In genomic region chr14:52018248-52019050, GRCm38 (mm10) we compare ENCODE assay signal across 7 mouse cellular contexts. TPM values are rescaled to one million over a fixed set of nuclear protein-coding genes. Genes with fewer than 3 reads are reported as not detected.
DNase-seq lines count a peak whose midpoint lies in the region; ATAC-seq and TF ChIP-seq lines count a peak whose summit lies in the region.

No protein-coding gene starts in this region.

- no peaks in the 10 kb centered on the region for H3K9me3 ChIP-seq in lung, postnatal 0 days (ENCODE audit: low read length)
- H3K9me3 ChIP-seq in embryonic facial prominence, embryonic 14.5 days (ENCODE audit: control insufficient read depth, low read length): no peaks in the 10 kb centered on the region
- no peaks in the 10 kb centered on the region for H3K9me3 ChIP-seq in intestine, postnatal 0 days (ENCODE audit: control insufficient read depth)
- no peaks in the 10 kb centered on the region for H3K9me3 ChIP-seq in stomach, embryonic 14.5 days (ENCODE audit: control insufficient read depth, low read depth, low read length)

- H3K27me3 ChIP-seq in lung, postnatal 0 days (replicated peaks; ENCODE audit: insufficient read depth, low read length): no peaks in the 10 kb centered on the region
- no peaks in the 10 kb centered on the region for H3K27me3 ChIP-seq in embryonic facial prominence, embryonic 14.5 days (replicated peaks; ENCODE audit: control insufficient read depth, insufficient read depth, low read length)
- H3K27me3 ChIP-seq in intestine, postnatal 0 days (replicated peaks; ENCODE audit: control insufficient read depth, insufficient read depth, low read length): no peaks in the 10 kb centered on the region
- H3K27me3 ChIP-seq in stomach, embryonic 14.5 days (ENCODE audit: control insufficient read depth, insufficient read depth, low read length): no peaks in the 10 kb centered on the region

- WGBS in lung, postnatal 0 days: 80% methylated on average over 15 of the region's 15 CpGs
- 87% methylated on average over 15 of the region's 15 CpGs for WGBS in embryonic facial prominence, embryonic 14.5 days
- WGBS in intestine, postnatal 0 days: 66% methylated on average over 15 of the region's 15 CpGs
- WGBS in stomach, embryonic 14.5 days: 85% methylated on average over 15 of the region's 15 CpGs

- DNase-seq in lung, postnatal 0 days (ENCODE audit: low spot score): no peak
- no peak for DNase-seq in lung, postnatal 10 days
- DNase-seq in embryonic facial prominence, embryonic 14.5 days (ENCODE audit: low spot score): no peak
- DNase-seq in gastrocnemius, adult 18-20 months (ENCODE audit: low spot score): no peak
- DNase-seq in ovary, postnatal 10 days (ENCODE audit: low spot score): no peak

- no peaks in the 10 kb centered on the region for H3K36me3 ChIP-seq in lung, postnatal 0 days (ENCODE audit: insufficient read depth, low read length)
- no peaks in the 10 kb centered on the region for H3K36me3 ChIP-seq in embryonic facial prominence, embryonic 14.5 days (ENCODE audit: control insufficient read depth, insufficient read depth, low read length)
- H3K36me3 ChIP-seq in intestine, postnatal 0 days (ENCODE audit: control insufficient read depth, insufficient read depth): no peaks in the 10 kb centered on the region
- no peaks in the 10 kb centered on the region for H3K36me3 ChIP-seq in stomach, embryonic 14.5 days (ENCODE audit: control insufficient read depth, insufficient read depth, low read length)

- TF ChIP-seq EP300 in lung, postnatal 0 days (IDR thresholded peaks at IDR 0.05): no peak

- no peaks in the 10 kb centered on the region; the same call in 1 of the 2 replicates for H3K4me1 ChIP-seq in lung, postnatal 0 days (ENCODE audit: insufficient read depth, low read depth, low read length)
- H3K4me1 ChIP-seq in embryonic facial prominence, embryonic 14.5 days (ENCODE audit: control insufficient read depth, insufficient read depth, low read length): peaks cover 24% of the 10 kb centered on the region; the same call in 1 of the 2 replicates
- H3K4me1 ChIP-seq in intestine, postnatal 0 days (replicated peaks; ENCODE audit: control insufficient read depth, insufficient read depth, low read length): peaks cover 20% of the 10 kb centered on the region; the same call in 1 of the 2 replicates
- peaks cover 36% of the 10 kb centered on the region for H3K4me1 ChIP-seq in stomach, embryonic 14.5 days (ENCODE audit: control insufficient read depth, insufficient read depth, low read length)

- H3K27ac ChIP-seq in lung, postnatal 0 days (ENCODE audit: low read length): peak overlapping the region; percentile 99; the same call in 1 of the 2 replicates
- H3K27ac ChIP-seq in embryonic facial prominence, embryonic 14.5 days (replicated peaks; ENCODE audit: low read depth, low read length): peak overlapping the region; percentile 100
- peak overlapping the region; percentile 98 for H3K27ac ChIP-seq in intestine, postnatal 0 days (ENCODE audit: low read depth, low read length)
- H3K27ac ChIP-seq in stomach, embryonic 14.5 days (ENCODE audit: low read length): peak overlapping the region; percentile 100; the same call in 1 of the 2 replicates

- H3K9ac ChIP-seq in lung, postnatal 0 days (replicated peaks; ENCODE audit: low read depth): no peak overlapping the region
- peak overlapping the region; percentile 97 for H3K9ac ChIP-seq in embryonic facial prominence, embryonic 14.5 days (ENCODE audit: low read depth, low read length)
- peak overlapping the region; percentile 82 for H3K9ac ChIP-seq in intestine, postnatal 0 days (ENCODE audit: low read depth, low read length)
- peak overlapping the region; percentile 83; the same call in 1 of the 2 replicates for H3K9ac ChIP-seq in stomach, embryonic 14.5 days (replicated peaks; ENCODE audit: low read depth, low read length)

- H3K4me3 ChIP-seq in lung, postnatal 0 days (ENCODE audit: low read depth, low read length): no peak overlapping the region
- H3K4me3 ChIP-seq in embryonic facial prominence, embryonic 14.5 days (ENCODE audit: low read depth, low read length): peak overlapping the region; percentile 72
- H3K4me3 ChIP-seq in intestine, postnatal 0 days (ENCODE audit: low read depth, low read length): peak overlapping the region; percentile 68
- peak overlapping the region; percentile 55 for H3K4me3 ChIP-seq in stomach, embryonic 14.5 days (ENCODE audit: low read depth, low read length)

- peak; percentile 20 for TF ChIP-seq CTCF in lung, postnatal 0 days (IDR thresholded peaks at IDR 0.05)
- TF ChIP-seq CTCF in intestine, postnatal 0 days (IDR thresholded peaks at IDR 0.05; ENCODE audit: low read depth): no peak

- H3K4me2 ChIP-seq in lung, postnatal 0 days (replicated peaks; ENCODE audit: low read depth, low read length): peak overlapping the region; percentile 82; the same call in 1 of the 2 replicates
- H3K4me2 ChIP-seq in embryonic facial prominence, embryonic 14.5 days (ENCODE audit: low read depth, low read length): peak overlapping the region; percentile 67
- peak overlapping the region; percentile 86 for H3K4me2 ChIP-seq in intestine, postnatal 0 days (replicated peaks; ENCODE audit: low read depth)
- H3K4me2 ChIP-seq in stomach, embryonic 14.5 days (replicated peaks; ENCODE audit: low read depth, low read length): peak overlapping the region; percentile 66

- no peak for ATAC-seq in lung, postnatal 0 days
- ATAC-seq in embryonic facial prominence, embryonic 14.5 days (ENCODE audit: low read depth): no peak
- ATAC-seq in intestine, postnatal 0 days: no peak
- ATAC-seq in stomach, embryonic 14.5 days (ENCODE audit: insufficient number of reproducible peaks, insufficient read depth, low FRiP score, low read depth): no peak

RNA-seq across cellular contexts. Expression of gene Zfp219, which starts 2.1 kb away (rescaled TPM):
- polyA plus RNA-seq in lung, postnatal 0 days (2015; fragmentation: Nextera tagmentation; extraction: Ambion mirVana): 23.0 and 24.1 TPM in 2 replicates
- polyA plus RNA-seq in embryonic facial prominence, embryonic 14.5 days (2014; fragmentation: Nextera tagmentation; extraction: Ambion mirVana): 21.4 and 25.2 TPM in 2 replicates
- 11.9 and 12.5 TPM in 2 replicates for polyA plus RNA-seq in intestine, postnatal 0 days (2015; fragmentation: Nextera tagmentation; extraction: Ambion mirVana)
- 30.8 and 32.8 TPM in 2 replicates for polyA plus RNA-seq in stomach, embryonic 14.5 days (2014; fragmentation: Nextera tagmentation; extraction: Ambion mirVana)
- 10 to 100 TPM; 11.1 to 14.4 TPM for total RNA-seq in gastrocnemius, adult 18-20 months (2021)

RNA-seq across cellular contexts. Expression of gene Tmem253, which starts 3.0 kb away (rescaled TPM):
- polyA plus RNA-seq in lung, postnatal 0 days (2015; fragmentation: Nextera tagmentation; extraction: Ambion mirVana): 0.66 and 0.96 TPM in 2 replicates
- polyA plus RNA-seq in embryonic facial prominence, embryonic 14.5 days (2014; fragmentation: Nextera tagmentation; extraction: Ambion mirVana): 0.64 and 0.82 TPM in 2 replicates
- 221 and 224 TPM in 2 replicates for polyA plus RNA-seq in intestine, postnatal 0 days (2015; fragmentation: Nextera tagmentation; extraction: Ambion mirVana)
- 0.62 and 2.0 TPM in 2 replicates for polyA plus RNA-seq in stomach, embryonic 14.5 days (2014; fragmentation: Nextera tagmentation; extraction: Ambion mirVana)
- total RNA-seq in gastrocnemius, adult 18-20 months (2021): 1 to 10 TPM in 1 of 2 experiments, under 1 TPM in 1; 0.84 to 1.2 TPM

RNA-seq across cellular contexts. Expression of gene Olfr221, which starts 23.8 kb away (rescaled TPM):
- 0.08 TPM in 1 of 2 replicates, not detected in the other for polyA plus RNA-seq in lung, postnatal 0 days (2015; fragmentation: Nextera tagmentation; extraction: Ambion mirVana)
- polyA plus RNA-seq in embryonic facial prominence, embryonic 14.5 days (2014; fragmentation: Nextera tagmentation; extraction: Ambion mirVana): not detected in 2 replicates
- not detected in 2 replicates for polyA plus RNA-seq in intestine, postnatal 0 days (2015; fragmentation: Nextera tagmentation; extraction: Ambion mirVana)
- polyA plus RNA-seq in stomach, embryonic 14.5 days (2014; fragmentation: Nextera tagmentation; extraction: Ambion mirVana): not detected in 2 replicates
- total RNA-seq in gastrocnemius, adult 18-20 months (2021): not detected

RNA-seq across cellular contexts. Expression of gene Arhgef40, which starts 33.9 kb away (rescaled TPM):
- polyA plus RNA-seq in lung, postnatal 0 days (2015; fragmentation: Nextera tagmentation; extraction: Ambion mirVana): 46.3 and 56.6 TPM in 2 replicates
- 113 and 128 TPM in 2 replicates for polyA plus RNA-seq in embryonic facial prominence, embryonic 14.5 days (2014; fragmentation: Nextera tagmentation; extraction: Ambion mirVana)
- 18.2 and 19.7 TPM in 2 replicates for polyA plus RNA-seq in intestine, postnatal 0 days (2015; fragmentation: Nextera tagmentation; extraction: Ambion mirVana)
- polyA plus RNA-seq in stomach, embryonic 14.5 days (2014; fragmentation: Nextera tagmentation; extraction: Ambion mirVana): 116 and 118 TPM in 2 replicates
- total RNA-seq in gastrocnemius, adult 18-20 months (2021): 10 to 100 TPM in 1 of 2 experiments, 1 to 10 TPM in 1; 7.8 to 13.7 TPM

Comparison
In these comparisons a context has a peak if more than half of its experiments do, and no peak if none do; other contexts are left out.
1. RNA of gene Tmem253, which starts 3.0 kb away (polyA plus RNA-seq): 221 to 224 TPM in intestine, postnatal 0 days; 0.64 to 0.82 TPM in embryonic facial prominence, embryonic 14.5 days, 0.66 to 0.96 TPM in lung, postnatal 0 days and 0.62 to 2.0 TPM in stomach, embryonic 14.5 days; every median in the first group is over 10 times any median in the second.
2. Peak in every context shown above with its lines, with median percentiles within 50 percentile points of each other: H3K27ac ChIP-seq and H3K4me2 ChIP-seq.